Mouse (Mus musculus) gastrocnemius, postnatal 36 days (tissue): ENCODE measurements around the gene Olfr1195. TPM values are rescaled to one million over a fixed set of nuclear protein-coding genes. Genes with fewer than 3 reads are reported as not detected.
"Not testable (repeated sequence)": the region's sequence is repeated elsewhere in the genome, so short reads cannot be mapped to it uniquely, and the experiment has no call there.

Experiments
- DNase-seq, 2 experiments: peaks; one replicate each; pipeline ENCODE4 v3.0.0; 2022
- intact Hi-C: fragments of 180-260 bp; cut with DNase I; formaldehyde crosslinking; loops from one replicate; pipeline ENCODE4 v1.15.1; 2025
- long read RNA-seq, 2 experiments: library from polyadenylated mRNA; stranded (forward); transcript quantifications; one replicate each; pipeline ENCODE4 v2.0.0; 2021
- total RNA-seq, 2 experiments: library from RNA; stranded (reverse); gene quantifications; 2 replicates each; pipeline ENCODE4 v1.2.3; 2021

Gene Olfr1195
- total RNA-seq: not detected
- long read RNA-seq, experiment 1: 0 reads
- long read RNA-seq, experiment 2: 0 reads

DNA sequence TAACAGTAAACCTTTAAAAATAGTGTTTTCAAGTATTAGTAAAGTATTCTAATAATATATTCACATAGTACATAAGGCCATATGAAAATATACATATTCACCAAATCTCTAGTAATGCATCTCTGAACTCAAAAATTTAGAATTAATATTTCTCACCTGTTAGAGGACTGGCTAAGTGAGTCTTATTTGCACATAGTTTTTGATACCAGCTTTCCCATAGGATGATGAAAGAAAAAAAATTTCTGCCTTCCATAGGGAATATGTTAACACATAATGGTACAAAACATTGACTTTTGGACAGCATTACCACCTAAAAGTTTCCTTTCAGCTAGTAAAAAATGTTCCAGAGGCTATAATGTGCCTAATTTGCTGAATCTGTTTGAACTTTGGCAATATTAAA, at the start of gene Olfr1195:
Gene Olfr1195, minus strand, starts transcription at position 101 of the 400 bp plus-strand sequence.
- intact Hi-C loops: no loop called here
- no peak for DNase-seq

DNA sequence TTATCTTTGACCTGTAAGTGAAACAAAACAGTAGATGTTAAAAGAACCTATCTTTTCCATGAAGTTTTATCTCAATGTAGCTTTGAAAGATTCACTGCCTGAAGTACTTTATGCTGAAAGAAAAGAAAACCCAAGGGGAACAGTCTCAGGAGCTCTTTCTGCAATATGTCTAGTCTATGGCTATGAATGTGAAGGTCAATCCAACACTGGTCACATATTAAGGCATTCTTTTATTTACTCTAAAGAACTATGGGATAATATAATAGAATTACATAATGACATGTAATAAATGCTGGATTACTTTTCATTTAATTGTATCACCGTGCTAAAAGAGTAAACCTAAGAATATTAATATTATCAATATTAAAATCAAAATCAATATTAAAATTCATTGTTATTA, 43.3 kb upstream of the Olfr1195 start, which contains the start of gene Olfr1197:
Gene Olfr1197, minus strand, starts transcription at position 101 of the 400 bp plus-strand sequence.
- intact Hi-C loops: no loop called here
- DNase-seq: no peak

DNA sequence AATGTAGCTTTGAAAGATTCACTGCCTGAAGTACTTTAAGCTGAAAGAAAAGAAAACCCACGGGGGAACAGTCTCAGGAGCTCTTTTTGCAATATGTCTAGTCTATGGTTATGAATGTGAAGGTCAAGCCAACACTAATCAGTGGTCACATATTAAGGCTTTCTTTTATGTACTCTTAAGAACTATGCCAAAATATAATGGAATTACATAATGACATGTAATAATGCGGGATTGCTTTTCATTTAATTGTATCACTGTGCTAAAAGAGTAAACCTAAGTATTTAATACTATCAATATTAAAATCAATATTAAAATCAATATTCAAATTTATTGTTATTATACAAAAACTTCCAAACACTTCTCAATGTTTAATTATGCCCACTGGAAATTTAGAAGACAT, 15.5 kb upstream of the Olfr1195 start, which contains the start of gene Olfr1196:
Gene Olfr1196, minus strand, starts transcription at position 101 of the 400 bp plus-strand sequence.
- no peak for DNase-seq
- intact Hi-C loops: no loop called here

DNA sequence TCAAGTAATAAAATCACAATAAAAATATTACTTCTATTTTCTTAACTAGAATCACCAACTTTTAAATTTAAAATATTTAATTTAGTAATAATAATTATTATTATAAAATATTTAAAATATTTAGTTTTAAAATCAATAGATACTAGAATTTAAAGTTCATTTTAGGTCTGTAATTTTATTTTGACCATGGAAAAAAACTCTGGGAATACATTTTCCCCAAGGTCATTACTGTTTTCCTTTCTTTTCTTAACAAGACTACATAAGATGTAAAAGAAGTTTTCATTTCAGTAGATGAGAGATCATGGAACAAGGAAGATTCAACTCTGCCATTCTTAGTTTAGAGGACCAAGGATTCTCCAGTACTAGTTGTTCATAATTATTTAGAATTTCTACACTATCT, 13.7 kb downstream of the Olfr1195 start, which contains the start of gene Olfr1193:
Gene Olfr1193, plus strand, starts transcription at position 301 of the 400 bp plus-strand sequence.
- intact Hi-C loops, DNase-seq: not testable (repeated sequence)

DNA sequence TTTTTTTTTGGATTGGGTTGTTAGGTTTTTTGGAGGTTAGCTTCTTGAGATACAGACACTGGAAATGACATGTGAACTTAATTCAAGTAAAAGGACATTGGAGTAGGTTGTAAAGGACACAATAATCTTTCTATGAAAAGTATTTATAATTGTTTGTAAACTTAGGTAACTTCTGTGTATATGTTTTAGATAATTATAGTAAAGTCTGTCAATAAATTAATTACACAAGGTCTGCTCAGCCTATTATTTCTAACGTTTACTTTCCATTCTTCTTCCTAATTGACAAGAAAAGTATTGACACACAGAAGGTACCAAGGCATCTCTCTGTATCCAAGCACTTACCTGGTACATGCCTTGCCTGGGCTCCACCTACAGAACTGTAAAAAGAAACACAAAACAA, 40.8 kb downstream of the Olfr1195 start, which contains the start of gene Olfr1192-ps1:
Gene Olfr1192-ps1, plus strand, starts transcription at position 301 of the 400 bp plus-strand sequence.
- DNase-seq: no peak
- intact Hi-C loops: no loop called here

DNA sequence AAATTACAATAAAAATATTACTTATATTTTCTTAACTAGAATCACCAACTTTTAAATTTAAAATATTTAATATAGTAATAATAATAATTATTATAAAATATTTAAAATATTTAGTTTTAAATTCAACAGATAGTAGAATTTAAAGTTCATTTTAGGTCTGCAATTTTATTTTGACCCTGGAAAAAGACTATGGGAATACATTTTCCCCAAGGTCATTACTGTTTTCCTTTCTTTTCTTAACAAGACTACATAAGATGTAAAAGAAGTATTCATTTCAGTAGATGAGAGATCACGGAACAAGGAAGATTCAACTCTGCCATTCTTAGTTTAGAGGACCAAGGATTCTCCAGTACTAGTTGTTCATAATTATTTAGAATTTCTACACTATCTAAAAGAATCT, 48.7 kb downstream of the Olfr1195 start, which contains the start of gene Olfr1191-ps1:
Gene Olfr1191-ps1, plus strand, starts transcription at position 301 of the 400 bp plus-strand sequence.
- DNase-seq, intact Hi-C loops: not testable (repeated sequence)

Other genes with a start within 250 kb of the Olfr1195 start
- gene Gm13757, start 240.1 kb downstream of the Olfr1195 start, total RNA-seq: not detected
- not detected for gene Olfr1183, start 234.3 kb downstream of the Olfr1195 start, total RNA-seq
- gene Olfr1184, start 205.6 kb downstream of the Olfr1195 start, total RNA-seq: not detected
- not detected for gene Olfr1185-ps1, start 195.9 kb downstream of the Olfr1195 start, total RNA-seq
- gene Olfr1186, start 170.6 kb downstream of the Olfr1195 start, total RNA-seq: not detected
- gene Olfr1188, start 132.3 kb downstream of the Olfr1195 start, total RNA-seq: not detected
- gene Olfr1189, start 102.7 kb downstream of the Olfr1195 start, total RNA-seq: not detected
- not detected for gene Olfr1191-ps1, start 48.6 kb downstream of the Olfr1195 start, total RNA-seq
- gene Olfr1192-ps1, start 40.7 kb downstream of the Olfr1195 start, total RNA-seq: not detected
- gene Olfr1193, start 13.6 kb downstream of the Olfr1195 start, total RNA-seq: not detected
- not detected for gene Olfr1196, start 15.4 kb upstream of the Olfr1195 start, total RNA-seq
- gene Olfr1197, start 43.2 kb upstream of the Olfr1195 start, total RNA-seq: not detected
- not detected for gene Olfr1198, start 62.2 kb upstream of the Olfr1195 start, total RNA-seq
- not detected for gene Olfr1199, start 71.3 kb upstream of the Olfr1195 start, total RNA-seq
- not detected for gene Olfr1200, start 81.3 kb upstream of the Olfr1195 start, total RNA-seq
- not detected for gene Olfr1201, start 103.8 kb upstream of the Olfr1195 start, total RNA-seq
- not detected for gene Olfr1202, start 125.3 kb upstream of the Olfr1195 start, total RNA-seq
- not detected for gene Olfr1205, start 140.6 kb upstream of the Olfr1195 start, total RNA-seq
- not detected for gene Olfr1204, start 160.1 kb upstream of the Olfr1195 start, total RNA-seq
- gene Olfr1206, start 174.0 kb upstream of the Olfr1195 start, total RNA-seq: not detected
- not detected for gene Olfr1208, start 213.1 kb upstream of the Olfr1195 start, total RNA-seq
- gene Olfr1209, start 226.0 kb upstream of the Olfr1195 start, total RNA-seq: not detected
- gene Olfr1211, start 248.9 kb upstream of the Olfr1195 start, total RNA-seq: not detected